Mouse (Mus musculus): Measurements from ENCODE around the gene Angptl7. TPM values are rescaled to one million over a fixed set of nuclear protein-coding genes. Genes with fewer than 3 reads are reported as not detected.

The Angptl7 gene
- polyA plus RNA-seq, 1 experiment from 2014 or later = 0.41 TPM

DNA sequence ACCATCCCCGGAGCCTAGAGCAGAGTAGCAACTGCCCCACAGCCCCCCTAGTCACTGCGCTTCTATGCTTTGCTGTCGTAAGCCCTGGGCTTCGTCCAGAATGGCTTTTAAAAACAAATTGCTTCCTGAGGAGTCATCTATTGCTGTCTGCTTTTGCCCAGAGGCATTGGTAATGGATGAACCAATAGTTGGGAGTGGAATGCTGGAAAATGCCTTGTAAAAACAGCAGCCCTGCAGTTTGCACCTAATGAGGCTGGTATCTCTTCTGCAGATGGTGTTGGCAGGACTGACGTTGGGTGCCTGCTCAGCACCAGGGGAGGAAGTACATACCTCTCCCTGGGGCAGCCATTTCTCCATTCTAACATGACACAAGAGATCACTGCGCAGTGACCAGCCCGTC, 23.3 kb upstream of the Angptl7 start:
- WGBS = 91% methylated on average over 7 of the region's 7 CpGs
- ATAC-seq (ENCODE audit: low FRiP score, low TSS enrichment) (no peak), DNase-seq (no peak)
- H3K36me3 ChIP-seq (ENCODE audit: control insufficient read depth, insufficient read depth, low read length) = peaks cover 92% of the 10 kb centered on the region
- no peak overlapping the region for H3K4me3 ChIP-seq (replicated peaks; ENCODE audit: low read depth, low read length)
- no peak overlapping the region for H3K27ac ChIP-seq (replicated peaks; ENCODE audit: low read depth, low read length)
- no peaks in the 10 kb centered on the region for H3K9me3 ChIP-seq (ENCODE audit: control insufficient read depth, low read length)
- H3K27me3 ChIP-seq (ENCODE audit: control insufficient read depth, insufficient read depth, low read length) = no peaks in the 10 kb centered on the region
- H3K9ac ChIP-seq (replicated peaks; ENCODE audit: low read length) = no peak overlapping the region
- no peak overlapping the region for H3K4me2 ChIP-seq (ENCODE audit: low read length)
- H3K4me1 ChIP-seq (ENCODE audit: control insufficient read depth, insufficient read depth, low read length) = peaks cover 3% of the 10 kb centered on the region; the same call in 1 of the 2 replicates

GRCm38 (mm10) chr4:148518235-148518795, 18.1 kb upstream of the Angptl7 start:
- no peak overlapping the region for H3K4me2 ChIP-seq (ENCODE audit: low read length)
- H3K36me3 ChIP-seq (ENCODE audit: control insufficient read depth, insufficient read depth, low read length) = peaks cover 83% of the 10 kb centered on the region
- WGBS = 12% methylated on average over 5 of the region's 5 CpGs
- DNase-seq (peak; percentile 53), ATAC-seq (ENCODE audit: low FRiP score, low TSS enrichment) (no peak)
- H3K27ac ChIP-seq (replicated peaks; ENCODE audit: low read depth, low read length) = peak overlapping the region; percentile 71
- no peak overlapping the region for H3K4me3 ChIP-seq (replicated peaks; ENCODE audit: low read depth, low read length)
- H3K9ac ChIP-seq (replicated peaks; ENCODE audit: low read length) = 0 out of 2 replicates have a peak overlapping the region, but pooled peaks have one; percentile 10
- peaks cover 4% of the 10 kb centered on the region; the same call in 1 of the 2 replicates for H3K4me1 ChIP-seq (ENCODE audit: control insufficient read depth, insufficient read depth, low read length)
- no peaks in the 10 kb centered on the region for H3K9me3 ChIP-seq (ENCODE audit: control insufficient read depth, low read length)
- H3K27me3 ChIP-seq (ENCODE audit: control insufficient read depth, insufficient read depth, low read length) = no peaks in the 10 kb centered on the region

DNA sequence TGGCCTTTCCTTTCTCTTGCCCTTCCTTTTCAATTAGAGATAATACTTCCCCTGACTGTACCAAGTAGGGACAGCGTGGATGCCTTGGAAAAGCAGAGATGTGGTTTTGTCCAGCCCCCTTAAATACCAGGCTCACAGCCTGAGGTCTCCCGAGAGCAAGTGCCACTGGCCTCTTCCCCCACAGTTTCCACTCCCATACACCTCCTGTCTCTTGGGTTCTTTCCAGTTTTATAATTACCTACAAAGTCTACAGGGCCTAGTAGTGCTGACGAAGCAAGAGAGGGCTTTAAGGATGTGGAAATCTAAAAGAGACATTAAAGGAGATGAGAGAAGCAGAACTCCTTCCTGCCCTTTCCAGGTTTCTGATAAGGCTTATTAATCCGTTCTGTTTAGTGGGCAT, 17.5 kb upstream of the Angptl7 start:
- ATAC-seq (ENCODE audit: low FRiP score, low TSS enrichment) = no peak
- peaks cover 83% of the 10 kb centered on the region for H3K36me3 ChIP-seq (ENCODE audit: control insufficient read depth, insufficient read depth, low read length)
- no peak overlapping the region for H3K4me2 ChIP-seq (ENCODE audit: low read length)
- WGBS = 36% methylated on average over 4 of the region's 4 CpGs
- 0 out of 2 replicates have a peak overlapping the region, but pooled peaks have one; percentile 10 for H3K9ac ChIP-seq (replicated peaks; ENCODE audit: low read length)
- H3K9me3 ChIP-seq (ENCODE audit: control insufficient read depth, low read length) = no peaks in the 10 kb centered on the region
- no peak for DNase-seq
- peaks cover 4% of the 10 kb centered on the region; the same call in 1 of the 2 replicates for H3K4me1 ChIP-seq (ENCODE audit: control insufficient read depth, insufficient read depth, low read length)
- no peaks in the 10 kb centered on the region for H3K27me3 ChIP-seq (ENCODE audit: control insufficient read depth, insufficient read depth, low read length)
- H3K27ac ChIP-seq (replicated peaks; ENCODE audit: low read depth, low read length) = peak overlapping the region; percentile 71
- H3K4me3 ChIP-seq (replicated peaks; ENCODE audit: low read depth, low read length) = no peak overlapping the region

DNA sequence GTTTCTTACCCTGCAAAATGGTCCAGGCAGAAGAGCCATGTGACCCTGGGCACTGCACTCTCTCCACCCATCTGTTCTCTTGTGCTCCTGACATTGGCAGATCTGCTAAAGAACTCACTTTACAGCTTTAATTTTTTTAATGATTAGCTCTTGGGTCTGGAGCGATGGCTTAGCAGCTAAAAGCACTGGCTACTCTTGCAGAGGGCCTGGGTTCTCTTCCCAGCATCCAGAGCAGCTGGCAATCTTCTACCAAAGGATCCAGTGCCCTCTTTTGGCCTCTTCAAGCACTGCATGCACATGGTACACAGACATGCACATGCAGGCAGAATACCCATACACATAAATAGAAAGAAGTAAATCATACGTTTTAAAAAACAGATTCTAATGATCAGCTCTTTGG, 15.1 kb upstream of the Angptl7 start:
- Histone ChIP-seq H3K4me2 (ENCODE audit: low read length) (no peak overlapping the region), H3K36me3 (ENCODE audit: control insufficient read depth, insufficient read depth, low read length) (peaks cover 84% of the 10 kb centered on the region), H3K27ac (replicated peaks; ENCODE audit: low read depth, low read length) (no peak overlapping the region), H3K4me1 (ENCODE audit: control insufficient read depth, insufficient read depth, low read length) (peaks cover 4% of the 10 kb centered on the region; the same call in 1 of the 2 replicates), H3K9ac (replicated peaks; ENCODE audit: low read length) (no peak overlapping the region), H3K4me3 (replicated peaks; ENCODE audit: low read depth, low read length) (no peak overlapping the region), H3K9me3 (ENCODE audit: control insufficient read depth, low read length) (no peaks in the 10 kb centered on the region), H3K27me3 (ENCODE audit: control insufficient read depth, insufficient read depth, low read length) (no peaks in the 10 kb centered on the region)
- DNase-seq = no peak
- WGBS = 91% methylated on average over 2 of the region's 2 CpGs
- no peak for ATAC-seq (ENCODE audit: low FRiP score, low TSS enrichment)

- ATAC-seq (ENCODE audit: low FRiP score, low TSS enrichment) = no peak
- H3K4me2 ChIP-seq (ENCODE audit: low read length) = no peak overlapping the region
- no peaks in the 10 kb centered on the region for H3K27me3 ChIP-seq (ENCODE audit: control insufficient read depth, insufficient read depth, low read length)
- peaks cover 81% of the 10 kb centered on the region for H3K36me3 ChIP-seq (ENCODE audit: control insufficient read depth, insufficient read depth, low read length)
- WGBS = 84% methylated on average over 6 of the region's 6 CpGs
- no peak overlapping the region for H3K27ac ChIP-seq (replicated peaks; ENCODE audit: low read depth, low read length)
- DNase-seq = no peak
- H3K4me3 ChIP-seq (replicated peaks; ENCODE audit: low read depth, low read length) = no peak overlapping the region
- H3K9me3 ChIP-seq (ENCODE audit: control insufficient read depth, low read length) = no peaks in the 10 kb centered on the region
- no peak overlapping the region for H3K9ac ChIP-seq (replicated peaks; ENCODE audit: low read length)
- no peaks in the 10 kb centered on the region for H3K4me1 ChIP-seq (ENCODE audit: control insufficient read depth, insufficient read depth, low read length)
Measured at GRCm38 (mm10) chr4:148513021-148513559, 12.8 kb upstream of the Angptl7 start.

- Histone ChIP-seq H3K4me2 (ENCODE audit: low read length) (no peak overlapping the region), H3K9me3 (ENCODE audit: control insufficient read depth, low read length) (no peaks in the 10 kb centered on the region), H3K4me3 (replicated peaks; ENCODE audit: low read depth, low read length) (no peak overlapping the region), H3K9ac (replicated peaks; ENCODE audit: low read length) (no peak overlapping the region), H3K36me3 (ENCODE audit: control insufficient read depth, insufficient read depth, low read length) (peaks cover 73% of the 10 kb centered on the region), H3K27me3 (ENCODE audit: control insufficient read depth, insufficient read depth, low read length) (no peaks in the 10 kb centered on the region), H3K4me1 (ENCODE audit: control insufficient read depth, insufficient read depth, low read length) (no peaks in the 10 kb centered on the region), H3K27ac (replicated peaks; ENCODE audit: low read depth, low read length) (no peak overlapping the region)
- DNase-seq (no peak), ATAC-seq (ENCODE audit: low FRiP score, low TSS enrichment) (no peak)
- 97% methylated on average over 4 of the region's 4 CpGs for WGBS
Measured at GRCm38 (mm10) chr4:148511334-148511733, 11.1 kb upstream of the Angptl7 start.

DNA sequence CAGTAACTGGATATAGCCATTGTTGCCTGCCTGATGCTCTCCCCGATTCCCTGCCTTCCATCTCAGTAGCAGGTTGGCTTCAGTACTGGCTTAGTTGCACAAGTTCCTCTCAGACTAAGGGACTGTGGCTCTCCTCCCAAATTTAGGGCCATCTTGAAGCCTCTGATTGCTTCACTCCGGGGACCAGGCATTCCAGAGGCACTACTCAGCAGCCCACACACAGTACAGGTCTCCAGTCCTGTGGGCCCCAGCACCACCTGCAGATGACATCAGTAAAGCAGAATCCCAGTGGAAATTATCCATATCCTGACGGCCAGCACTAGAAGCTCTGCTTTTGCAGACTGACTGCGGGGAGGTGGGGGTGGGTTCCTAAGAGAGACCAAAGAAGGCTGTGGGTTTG, 10.4 kb upstream of the Angptl7 start:
- H3K4me1 ChIP-seq (ENCODE audit: control insufficient read depth, insufficient read depth, low read length) = no peaks in the 10 kb centered on the region
- no peak for ATAC-seq (ENCODE audit: low FRiP score, low TSS enrichment)
- no peaks in the 10 kb centered on the region for H3K27me3 ChIP-seq (ENCODE audit: control insufficient read depth, insufficient read depth, low read length)
- peaks cover 75% of the 10 kb centered on the region for H3K36me3 ChIP-seq (ENCODE audit: control insufficient read depth, insufficient read depth, low read length)
- 95% methylated on average over 4 of the region's 4 CpGs for WGBS
- no peak for DNase-seq
- no peak overlapping the region for H3K27ac ChIP-seq (replicated peaks; ENCODE audit: low read depth, low read length)
- no peak overlapping the region for H3K9ac ChIP-seq (replicated peaks; ENCODE audit: low read length)
- H3K4me3 ChIP-seq (replicated peaks; ENCODE audit: low read depth, low read length) = no peak overlapping the region
- H3K9me3 ChIP-seq (ENCODE audit: control insufficient read depth, low read length) = no peaks in the 10 kb centered on the region
- H3K4me2 ChIP-seq (ENCODE audit: low read length) = no peak overlapping the region

- no peak for ATAC-seq (ENCODE audit: low FRiP score, low TSS enrichment)
- 92% methylated on average over 8 of the region's 8 CpGs for WGBS
Measured at GRCm38 (mm10) chr4:148509450-148510084, 9.3 kb upstream of the Angptl7 start.

More at GRCm38 (mm10) chr4:148509450-148510084, 9.3 kb upstream of the Angptl7 start:
- H3K27ac ChIP-seq (replicated peaks; ENCODE audit: low read depth, low read length) = no peak overlapping the region
- no peaks in the 10 kb centered on the region for H3K9me3 ChIP-seq (ENCODE audit: control insufficient read depth, low read length)
- no peak overlapping the region for H3K4me3 ChIP-seq (replicated peaks; ENCODE audit: low read depth, low read length)
- no peaks in the 10 kb centered on the region for H3K4me1 ChIP-seq (ENCODE audit: control insufficient read depth, insufficient read depth, low read length)
- no peaks in the 10 kb centered on the region for H3K27me3 ChIP-seq (ENCODE audit: control insufficient read depth, insufficient read depth, low read length)
- no peak overlapping the region for H3K4me2 ChIP-seq (ENCODE audit: low read length)
- H3K36me3 ChIP-seq (ENCODE audit: control insufficient read depth, insufficient read depth, low read length) = peaks cover 73% of the 10 kb centered on the region
- no peak for DNase-seq
- H3K9ac ChIP-seq (replicated peaks; ENCODE audit: low read length) = no peak overlapping the region
